Mouse (Mus musculus) stomach, embryonic 14.5 days (tissue): ENCODE data around the gene Nt5c3. TPM values are rescaled to one million over a fixed set of nuclear protein-coding genes. Genes with fewer than 3 reads are reported as not detected.
"Not testable (repeated sequence)": the region's sequence is repeated elsewhere in the genome, so short reads cannot be mapped to it uniquely, and the experiment has no call there.

Experiments
- ATAC-seq: fragments of 200-750 bp; cut with Nextera tagmentation; 2 replicates; pipeline ENCODE4 v1.8.0; 2017; ENCODE audit warnings: low read depth, moderate TSS enrichment; ENCODE audit not compliant: insufficient number of reproducible peaks, insufficient read depth, low FRiP score
- H3K27ac ChIP-seq: fragments of 300-500 bp; sonication (generic); 2 replicates; pipeline ENCODE4 v1.5.1; 2014; ENCODE audit warnings: mild to moderate bottlenecking, low read length, moderate library complexity, mixed read lengths
- H3K27me3 ChIP-seq: fragments of 300-500 bp; sonication (generic); 2 replicates; pipeline ENCODE4 v1.6.1; 2014; ENCODE audit warnings: low read length, control low read depth, mixed read lengths; ENCODE audit not compliant: control insufficient read depth, insufficient read depth
- H3K36me3 ChIP-seq: fragments of 300-500 bp; sonication (generic); 2 replicates; pipeline ENCODE4 v1.6.1; 2014; ENCODE audit warnings: mild to moderate bottlenecking, control low read depth, low read length, moderate library complexity, mixed read lengths; ENCODE audit not compliant: control insufficient read depth, insufficient read depth
- H3K4me1 ChIP-seq: fragments of 300-500 bp; sonication (generic); 2 replicates; pipeline ENCODE4 v1.6.1; 2014; ENCODE audit warnings: low read length, control low read depth, mixed read lengths; ENCODE audit not compliant: control insufficient read depth, insufficient read depth
- H3K4me2 ChIP-seq: fragments of 300-500 bp; sonication (generic); replicated peaks from 2 replicates; pipeline ENCODE4 v1.6.1; 2014; ENCODE audit warnings: low read depth, low read length, control low read depth
- H3K4me3 ChIP-seq: fragments of 300-500 bp; sonication (generic); 2 replicates; pipeline ENCODE4 v1.5.1; 2014; ENCODE audit warnings: low read depth, low read length, control low read depth
- H3K9ac ChIP-seq: fragments of 300-500 bp; sonication (generic); replicated peaks from 2 replicates; pipeline ENCODE4 v1.6.1; 2014; ENCODE audit warnings: low read depth, mild to moderate bottlenecking, control low read depth, low read length, moderate library complexity, mixed read lengths
- H3K9me3 ChIP-seq: fragments of 300-500 bp; sonication (generic); 2 replicates; pipeline ENCODE4 v1.6.1; 2016; ENCODE audit warnings: low read depth, low read length, control low read depth; ENCODE audit not compliant: control insufficient read depth
- WGBS: fragments of 180-500 bp; shearing (Covaris S2); extraction: QIAGEN DNeasy Blood & Tissue Kit; methylation state at CpG from one replicate; pipeline ENCODE4 v1.1.7; 2014; 5-methylcytosine and 5-hydroxymethylcytosine counted together
- polyA plus RNA-seq: library from polyadenylated mRNA; unstranded; fragments of >200 nt; fragmentation: Nextera tagmentation; extraction: Ambion mirVana; gene quantifications from 2 replicates; pipeline ENCODE4 v1.2.1, GENCODE M21; 2014

Nt5c3 gene
- polyA plus RNA-seq, 1 experiment from 2014 or later: 75.1 TPM

DNA sequence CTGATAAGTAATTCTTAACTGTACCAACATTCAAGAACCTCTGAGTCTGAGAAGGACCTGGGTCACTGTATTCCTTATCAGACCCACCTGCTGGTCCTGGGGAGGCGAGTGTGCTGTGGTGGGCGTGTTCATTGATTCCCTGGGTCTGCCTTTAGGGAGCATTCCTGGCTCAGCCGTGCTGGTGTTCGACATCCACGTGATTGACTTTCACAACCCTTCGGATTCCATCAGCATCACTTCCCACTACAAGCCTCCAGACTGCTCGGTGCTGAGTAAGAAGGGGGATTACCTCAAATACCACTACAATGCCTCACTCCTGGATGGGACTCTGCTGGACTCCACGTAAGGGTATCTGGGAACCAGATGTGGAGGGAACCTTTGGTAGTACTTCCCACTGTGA is 55.2 kb downstream of the Nt5c3 start:
- no peak overlapping the region for H3K4me2 ChIP-seq
- WGBS: 66% methylated on average over 8 of the region's 8 CpGs
- ATAC-seq: peak; percentile 31; the same call in 1 of the 2 replicates

DNA sequence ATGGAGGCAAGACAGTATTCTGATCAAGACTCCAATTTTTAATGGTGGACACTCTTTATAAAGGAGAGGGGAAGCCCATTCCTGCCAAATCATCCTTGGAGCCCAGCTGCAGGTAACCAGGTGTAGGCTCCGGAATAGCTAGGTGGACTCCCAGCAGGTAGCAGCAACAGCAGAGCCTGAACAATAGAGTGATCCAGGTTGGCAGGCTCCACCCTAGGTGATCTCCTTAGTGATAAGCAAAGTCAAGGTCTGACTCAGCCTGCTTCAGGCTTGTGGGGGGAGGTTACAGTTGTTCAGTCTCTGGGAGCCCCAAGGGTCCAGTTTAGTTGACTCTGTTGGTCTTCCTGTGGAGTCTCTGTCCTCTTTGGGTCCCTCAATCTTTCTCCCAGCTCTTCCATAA is 56.8 kb downstream of the Nt5c3 start:
- WGBS: 85% methylated on average over 1 of the region's 1 CpGs
- H3K4me3 ChIP-seq, H3K4me2 ChIP-seq, H3K9me3 ChIP-seq, H3K27me3 ChIP-seq, H3K9ac ChIP-seq, H3K4me1 ChIP-seq, H3K27ac ChIP-seq, ATAC-seq: not testable (repeated sequence)
- peaks cover 17% of the 10 kb centered on the region; the same call in 1 of the 2 replicates for H3K36me3 ChIP-seq

More for the DNA sequence above, 55.2 kb downstream of the Nt5c3 start:
- Histone ChIP-seq H3K36me3 (peaks cover 12% of the 10 kb centered on the region; the same call in 1 of the 2 replicates), H3K27ac (no peak overlapping the region), H3K27me3 (no peaks in the 10 kb centered on the region), H3K9me3 (no peaks in the 10 kb centered on the region), H3K4me1 (no peaks in the 10 kb centered on the region), H3K9ac (no peak overlapping the region), H3K4me3 (no peak overlapping the region)

DNA sequence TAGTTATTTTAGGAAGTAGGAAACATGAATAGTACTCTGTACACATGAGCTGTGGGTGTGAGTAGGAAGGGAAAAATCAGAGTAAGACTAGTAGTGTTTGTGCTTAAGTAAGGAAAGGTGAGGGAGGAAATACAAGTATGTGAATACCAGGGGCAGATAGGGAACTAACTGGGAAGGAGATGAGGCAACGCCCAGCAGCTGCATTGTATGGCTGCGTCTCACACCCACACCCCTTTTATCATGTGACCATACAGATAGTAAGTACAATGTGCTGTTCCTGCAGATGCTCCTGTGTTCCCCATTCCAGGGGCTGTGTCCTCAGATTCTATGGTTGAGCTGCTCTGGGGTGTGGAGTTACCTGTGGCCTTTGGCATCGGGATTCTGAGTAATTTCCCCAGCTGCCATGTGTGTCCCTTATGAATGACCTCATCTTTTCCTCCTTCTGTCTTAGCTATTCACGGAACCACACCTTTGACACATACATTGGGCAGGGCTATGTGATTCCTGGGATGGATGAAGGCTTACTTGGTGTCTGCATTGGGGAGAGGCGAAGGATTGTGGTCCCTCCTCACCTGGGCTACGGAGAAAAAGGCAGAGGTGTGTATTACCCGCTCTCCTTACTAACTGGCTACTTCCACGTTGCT is 63.4 kb downstream of the Nt5c3 start:
- Histone ChIP-seq H3K4me2 (no peak overlapping the region), H3K36me3 (peaks cover 35% of the 10 kb centered on the region), H3K9me3 (no peaks in the 10 kb centered on the region), H3K27me3 (no peaks in the 10 kb centered on the region), H3K9ac (no peak overlapping the region), H3K4me3 (no peak overlapping the region), H3K4me1 (no peaks in the 10 kb centered on the region), H3K27ac (no peak overlapping the region)
- 88% methylated on average over 8 of the region's 8 CpGs for WGBS
- no peak for ATAC-seq

DNA sequence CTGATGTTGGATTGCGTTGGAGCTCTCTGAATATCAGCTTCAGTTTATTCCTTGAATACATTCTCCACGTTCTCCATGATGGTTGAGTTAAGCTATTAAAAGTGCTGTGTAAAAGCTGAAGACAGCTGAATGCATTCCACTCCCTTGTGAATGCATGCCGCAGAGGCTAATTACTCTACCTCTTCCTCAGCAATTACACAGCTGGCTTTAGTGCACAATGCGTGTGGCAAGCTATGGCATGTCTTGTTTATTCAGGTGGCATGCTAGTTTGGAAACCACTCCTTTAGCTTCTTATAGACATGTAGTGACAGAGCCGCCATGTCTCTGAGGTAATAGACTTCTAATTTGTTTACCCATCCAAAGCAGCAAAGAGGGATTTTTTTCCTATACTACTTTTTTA is 67.0 kb downstream of the Nt5c3 start:
- Histone ChIP-seq H3K36me3 (peaks cover 29% of the 10 kb centered on the region), H3K4me2 (no peak overlapping the region), H3K27ac (no peak overlapping the region), H3K27me3 (no peaks in the 10 kb centered on the region), H3K4me1 (no peaks in the 10 kb centered on the region), H3K9ac (no peak overlapping the region), H3K4me3 (no peak overlapping the region), H3K9me3 (no peaks in the 10 kb centered on the region)
- no peak for ATAC-seq
- WGBS: 80% methylated on average over 5 of the region's 5 CpGs

DNA sequence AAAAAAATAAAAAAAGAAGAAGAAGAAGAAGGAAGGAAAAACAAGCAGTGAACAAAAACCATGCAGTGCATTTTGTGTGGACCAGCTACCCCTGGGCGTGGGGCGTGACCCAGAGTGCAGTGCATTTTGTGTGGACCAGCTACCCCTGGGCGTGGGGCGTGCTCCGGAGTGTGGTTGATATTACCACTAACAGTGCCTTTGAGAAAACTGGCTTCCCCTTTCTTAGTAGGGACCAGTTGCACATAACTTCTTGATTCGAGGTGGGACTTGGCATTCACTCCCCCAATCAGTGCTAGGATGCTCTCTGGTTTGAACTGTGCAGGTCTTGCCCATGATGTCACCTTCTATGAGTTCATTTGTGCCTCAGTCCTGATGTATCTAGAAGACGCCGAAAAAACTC is 68.9 kb downstream of the Nt5c3 start:
- no peak overlapping the region for H3K4me3 ChIP-seq
- no peaks in the 10 kb centered on the region for H3K4me1 ChIP-seq
- H3K27ac ChIP-seq: no peak overlapping the region
- no peaks in the 10 kb centered on the region for H3K27me3 ChIP-seq
- H3K4me2 ChIP-seq: no peak overlapping the region
- ATAC-seq: no peak
- no peak overlapping the region for H3K9ac ChIP-seq
- H3K9me3 ChIP-seq: no peaks in the 10 kb centered on the region
- peaks cover 26% of the 10 kb centered on the region for H3K36me3 ChIP-seq
- WGBS: 90% methylated on average over 8 of the region's 8 CpGs

DNA sequence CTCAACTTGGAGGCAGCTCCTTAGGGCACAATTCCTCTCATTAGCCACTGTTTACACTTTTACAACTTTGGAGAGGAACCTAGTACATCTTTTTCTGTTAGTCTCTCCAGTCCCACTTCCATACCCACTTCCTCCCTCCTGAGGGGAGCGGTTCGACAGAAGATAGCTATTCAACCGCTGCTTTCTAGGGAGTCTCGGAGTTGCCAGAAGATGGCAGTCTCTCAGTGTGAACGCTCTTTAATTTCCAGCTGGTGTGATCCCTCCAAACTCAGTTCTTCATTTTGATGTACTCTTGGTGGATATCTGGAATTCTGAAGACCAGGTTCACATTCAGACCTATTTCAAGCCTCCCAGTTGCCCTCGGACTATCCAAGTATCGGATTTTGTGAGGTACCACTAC is 73.4 kb downstream of the Nt5c3 start:
- H3K27ac ChIP-seq: no peak overlapping the region
- H3K4me1 ChIP-seq: no peaks in the 10 kb centered on the region
- ATAC-seq: no peak
- H3K9me3 ChIP-seq: no peaks in the 10 kb centered on the region
- no peak overlapping the region for H3K9ac ChIP-seq
- H3K4me3 ChIP-seq: no peak overlapping the region
- peaks cover 14% of the 10 kb centered on the region for H3K36me3 ChIP-seq
- H3K27me3 ChIP-seq: no peaks in the 10 kb centered on the region
- WGBS: 67% methylated on average over 7 of the region's 7 CpGs
- no peak overlapping the region for H3K4me2 ChIP-seq

DNA sequence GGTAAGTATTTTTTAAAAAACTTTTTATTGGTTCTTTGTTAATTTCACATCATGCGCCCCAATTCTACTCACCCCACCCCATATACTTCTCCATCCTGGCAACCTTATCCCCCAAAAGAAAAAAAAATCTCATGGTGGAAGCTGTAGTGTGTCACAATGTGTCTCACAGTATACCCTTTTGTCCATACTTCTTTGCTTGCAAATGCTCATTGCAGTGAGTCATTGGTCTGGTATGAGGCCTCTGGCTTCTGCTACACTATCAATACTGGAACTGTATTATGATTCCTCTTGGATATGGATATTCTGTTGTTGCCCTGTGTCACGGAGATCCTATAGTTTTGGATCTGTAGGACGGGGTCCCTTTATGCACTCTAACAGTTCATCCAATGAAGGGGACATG is 74.8 kb downstream of the Nt5c3 start:
- ATAC-seq: no peak
- Histone ChIP-seq H3K4me1 (no peaks in the 10 kb centered on the region), H3K9me3 (no peaks in the 10 kb centered on the region), H3K4me2 (no peak overlapping the region), H3K9ac (no peak overlapping the region), H3K36me3 (peaks cover 14% of the 10 kb centered on the region), H3K4me3 (no peak overlapping the region), H3K27ac (no peak overlapping the region), H3K27me3 (no peaks in the 10 kb centered on the region)
- 82% methylated on average over 3 of the region's 3 CpGs for WGBS

DNA sequence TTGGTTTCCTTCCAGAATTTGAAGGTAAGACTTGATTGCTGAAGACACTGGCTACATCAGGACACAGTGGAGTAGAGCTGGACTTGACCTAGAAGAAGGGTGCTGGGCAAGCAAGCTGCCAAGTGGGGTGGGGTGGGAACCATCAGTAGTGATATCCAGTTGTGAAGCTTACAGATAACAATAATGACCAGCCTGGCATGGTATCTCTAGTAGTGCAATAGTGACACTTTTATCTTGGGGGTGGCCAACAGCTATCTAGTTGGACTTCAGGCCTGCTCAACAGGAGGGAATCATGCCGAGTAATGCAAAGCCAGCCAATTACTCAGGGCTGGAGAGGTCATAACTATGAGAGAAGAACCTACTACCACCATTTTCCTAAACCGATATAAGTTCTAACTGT is 79.4 kb downstream of the Nt5c3 start:
- no peaks in the 10 kb centered on the region for H3K4me1 ChIP-seq
- no peak overlapping the region for H3K9ac ChIP-seq
- ATAC-seq: no peak
- H3K9me3 ChIP-seq: no peaks in the 10 kb centered on the region
- no peaks in the 10 kb centered on the region for H3K27me3 ChIP-seq
- H3K4me2 ChIP-seq: no peak overlapping the region
- 93% methylated on average over 2 of the region's 2 CpGs for WGBS
- no peak overlapping the region for H3K27ac ChIP-seq
- peaks cover 4% of the 10 kb centered on the region; the same call in 1 of the 2 replicates for H3K36me3 ChIP-seq
- H3K4me3 ChIP-seq: no peak overlapping the region

DNA sequence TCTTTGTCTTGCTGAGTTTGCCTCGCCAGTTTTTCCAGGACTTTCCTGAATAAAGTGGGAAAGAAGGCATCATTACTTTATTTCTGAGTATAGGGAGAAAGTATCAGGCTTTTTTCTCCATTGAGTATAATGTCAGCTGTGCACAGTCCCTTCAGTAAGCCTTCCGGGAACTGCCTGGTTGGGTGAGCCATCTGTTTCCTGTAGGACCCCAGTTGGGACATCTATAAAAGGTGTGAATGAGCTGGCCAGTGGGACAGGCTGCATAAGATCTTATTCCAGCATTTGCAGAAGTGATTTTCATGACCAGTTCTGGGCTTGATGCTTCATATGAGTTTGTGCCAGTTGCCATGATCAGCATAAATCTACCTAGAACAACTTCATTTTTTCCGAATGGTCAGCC is 80.5 kb downstream of the Nt5c3 start:
- Histone ChIP-seq H3K27me3 (no peaks in the 10 kb centered on the region), H3K9me3 (no peaks in the 10 kb centered on the region), H3K9ac (no peak overlapping the region), H3K4me2 (no peak overlapping the region), H3K36me3 (peaks cover 4% of the 10 kb centered on the region; the same call in 1 of the 2 replicates), H3K4me3 (no peak overlapping the region), H3K4me1 (no peaks in the 10 kb centered on the region), H3K27ac (no peak overlapping the region)
- no peak for ATAC-seq
- 87% methylated on average over 3 of the region's 3 CpGs for WGBS
